In genomic region chrX:6469251-6469650, GRCm38 (mm10) we compare ENCODE assay signal across 4 mouse cellular contexts.
DNase-seq lines count a peak whose midpoint lies in the region; ATAC-seq and TF ChIP-seq lines count a peak whose summit lies in the region.
"Not testable (repeated sequence)": the region's sequence is repeated elsewhere in the genome, so short reads cannot be mapped to it uniquely, and the experiment has no call there.

No protein-coding gene starts in this region.

- not testable (repeated sequence) for H3K4me1 ChIP-seq in kidney, embryonic 15.5 days; kidney, embryonic 16.5 days (ENCODE audit: insufficient read depth, low read length); kidney, postnatal 0 days (replicated peaks; ENCODE audit: insufficient read depth, low read length)

- TF ChIP-seq CTCF in Patski (IDR thresholded peaks at IDR 0.05); kidney, postnatal 0 days (IDR thresholded peaks at IDR 0.05; ENCODE audit: low read depth): not testable (repeated sequence)

- in situ Hi-C loops in Patski (cut with MboI; ENCODE audit: low pct_unique_long_range_greater_than_20kb), result loop anchor here (5.0 kb wide), 2 partner anchors 52 to 147 kb away; partner anchors contain the start of gene Bmp15

- CTCF ChIA-PET in Patski (lab: Charles Lee), result not testable (repeated sequence)

- not testable (repeated sequence) for H3K27ac ChIP-seq in kidney, embryonic 15.5 days; kidney, embryonic 16.5 days (ENCODE audit: low read length); kidney, postnatal 0 days

- H3K4me2 ChIP-seq in kidney, embryonic 15.5 days; kidney, embryonic 16.5 days (replicated peaks; ENCODE audit: low read depth, low read length); kidney, postnatal 0 days (ENCODE audit: low read length): not testable (repeated sequence)

- not testable (repeated sequence) for DNase-seq in Patski (ENCODE audit: low read depth, low spot score); kidney, postnatal 0 days (ENCODE audit: low spot score)

- H3K9ac ChIP-seq in kidney, embryonic 15.5 days; kidney, embryonic 16.5 days (replicated peaks; ENCODE audit: low read length); kidney, postnatal 0 days (ENCODE audit: low read depth, low read length): not testable (repeated sequence)

- H3K4me3 ChIP-seq in kidney, embryonic 15.5 days (replicated peaks); kidney, embryonic 16.5 days (ENCODE audit: low read length); kidney, postnatal 0 days (replicated peaks; ENCODE audit: low read depth, low read length): not testable (repeated sequence)

- not testable (repeated sequence) for H3K36me3 ChIP-seq in kidney, embryonic 15.5 days; kidney, embryonic 16.5 days (ENCODE audit: insufficient read depth, low read length); kidney, postnatal 0 days (ENCODE audit: insufficient read depth, low read length)

- H3K27me3 ChIP-seq in Patski; kidney, embryonic 15.5 days; kidney, embryonic 16.5 days (ENCODE audit: insufficient read depth, low read length); kidney, postnatal 0 days (ENCODE audit: insufficient read depth, low read length): not testable (repeated sequence)

- POLR2A ChIA-PET in Patski (lab: Charles Lee), result not testable (repeated sequence)

- peak; percentile 83 for ATAC-seq in Patski
- peak; percentile 79 for ATAC-seq in kidney, embryonic 15.5 days (replicated peaks; ENCODE audit: low FRiP score)
- peak; percentile 67; the same call in 1 of the 2 replicates for ATAC-seq in kidney, embryonic 16.5 days (ENCODE audit: low FRiP score, low TSS enrichment)
- ATAC-seq in kidney, postnatal 0 days (replicated peaks; ENCODE audit: low FRiP score, low read depth), result peak; percentile 54; the same call in 1 of the 2 replicates

- H3K9me3 ChIP-seq in kidney, embryonic 15.5 days (replicated peaks); kidney, embryonic 16.5 days (ENCODE audit: low read length); kidney, postnatal 0 days (replicated peaks; ENCODE audit: low read length): not testable (repeated sequence)

- WGBS in kidney, embryonic 15.5 days, result no CpG with 5 or more reads among the region's 1 CpGs
- WGBS in kidney, embryonic 16.5 days, result no CpG with 5 or more reads among the region's 1 CpGs
- WGBS in kidney, postnatal 0 days, result no CpG with 5 or more reads among the region's 1 CpGs
